Mouse (Mus musculus) NIH3T3 (cell line): ENCODE data around the gene Iffo2.

Source experiments
- DNase-seq: peaks from one replicate; pipeline ENCODE4 v3.0.0-alpha.2; 2012; ENCODE audit warnings: low read depth

The Iffo2 gene

DNA sequence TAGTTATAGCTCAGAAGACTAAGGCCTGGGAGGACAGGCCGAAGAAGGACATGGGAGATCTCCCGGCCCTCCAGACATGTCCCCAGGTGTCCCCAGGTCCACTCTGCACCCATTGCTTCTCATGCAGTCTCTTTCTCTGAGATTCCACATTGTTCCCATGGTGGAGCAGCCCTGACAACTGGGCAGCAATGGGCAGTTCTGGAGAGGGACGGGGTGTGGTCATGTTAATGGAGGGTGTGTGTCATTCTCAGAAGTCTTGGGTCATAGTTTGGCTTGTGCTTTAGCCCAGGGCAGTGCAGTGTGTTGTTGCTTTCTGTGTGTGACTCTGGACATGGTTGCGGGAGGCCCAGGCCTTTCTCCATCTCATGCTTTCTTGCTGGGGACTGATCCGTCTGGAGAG is 76.4 kb downstream of the Iffo2 start:
- no peak for DNase-seq

- DNase-seq = no peak
Measured at GRCm38 (mm10) chr4:139608975-139609374, 78.6 kb downstream of the Iffo2 start.

DNA sequence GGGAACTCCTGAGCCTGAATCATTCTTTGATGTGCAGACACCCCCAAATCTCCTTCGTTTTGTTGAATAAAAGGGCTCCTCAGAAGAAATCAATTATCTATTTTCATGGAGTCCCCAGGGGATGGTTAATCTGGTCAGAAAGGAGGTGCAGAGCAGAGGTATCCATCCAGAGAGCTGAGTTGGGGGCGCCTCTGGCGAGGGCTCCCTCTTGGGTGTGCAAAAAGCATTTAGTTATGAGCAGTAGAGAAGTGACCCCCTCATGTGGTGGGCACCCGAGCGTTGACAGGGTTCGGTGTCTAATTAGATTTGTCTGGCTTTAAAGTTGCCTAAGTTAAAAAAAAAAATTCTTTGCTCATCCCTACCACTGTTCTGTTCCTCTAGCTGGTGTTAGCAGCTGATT is 80.6 kb downstream of the Iffo2 start:
- no peak for DNase-seq

DNA sequence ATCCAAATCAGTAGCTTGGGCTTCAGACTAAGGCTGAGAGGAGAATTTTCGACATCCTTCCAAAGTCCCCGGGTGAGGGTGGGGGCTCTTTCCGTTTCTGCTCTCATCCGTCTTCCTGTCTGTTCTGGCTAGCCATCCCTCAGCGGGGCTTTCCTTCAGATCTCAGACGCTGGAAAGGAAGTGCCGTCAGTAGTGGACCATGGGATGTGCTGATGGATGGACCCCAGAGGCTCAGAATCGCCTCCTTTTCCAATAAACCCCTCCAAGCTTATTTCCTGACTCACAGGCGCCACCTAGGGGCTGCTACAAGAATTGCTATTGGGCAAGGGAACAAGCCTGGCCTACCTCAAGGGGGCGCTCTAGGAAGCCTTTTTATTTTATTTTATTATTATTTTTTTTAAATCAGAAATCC is 81.2 kb downstream of the Iffo2 start:
- DNase-seq = peak; percentile 86

DNA sequence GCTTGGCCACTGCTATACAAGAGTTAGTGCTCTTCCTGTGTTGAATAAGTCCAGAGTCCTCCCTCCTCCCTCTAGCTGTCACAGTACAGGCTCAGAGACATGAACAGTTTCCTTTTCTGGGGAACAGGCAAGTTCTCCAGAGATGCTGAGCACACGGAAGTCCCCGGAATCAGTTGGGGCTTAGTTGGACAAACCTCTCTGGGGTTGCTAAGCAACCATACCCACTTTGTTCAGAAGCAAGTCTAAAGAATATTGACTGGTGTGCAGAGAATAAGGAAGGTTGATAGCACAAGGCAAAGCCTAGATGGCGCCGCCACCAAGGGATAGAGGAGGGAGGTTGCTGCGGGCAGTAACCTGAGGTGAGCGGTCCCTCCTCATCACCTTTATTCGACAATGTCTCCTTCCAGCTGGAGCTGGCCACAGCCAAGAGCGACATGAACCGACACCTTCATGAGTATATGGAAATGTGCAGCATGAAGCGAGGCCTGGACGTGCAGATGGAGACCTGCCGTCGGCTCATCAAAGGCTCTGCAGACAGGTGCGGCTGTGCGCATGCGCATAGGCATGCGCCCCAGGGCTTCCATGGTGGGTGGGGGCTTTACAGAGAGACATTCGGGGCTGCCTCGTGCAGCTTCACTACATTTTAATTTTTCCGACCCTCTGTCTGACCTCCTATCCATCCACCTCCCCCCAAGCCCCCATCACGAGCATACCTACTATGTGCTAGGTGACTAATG is 84.3 kb downstream of the Iffo2 start:
- DNase-seq = no peak

DNA sequence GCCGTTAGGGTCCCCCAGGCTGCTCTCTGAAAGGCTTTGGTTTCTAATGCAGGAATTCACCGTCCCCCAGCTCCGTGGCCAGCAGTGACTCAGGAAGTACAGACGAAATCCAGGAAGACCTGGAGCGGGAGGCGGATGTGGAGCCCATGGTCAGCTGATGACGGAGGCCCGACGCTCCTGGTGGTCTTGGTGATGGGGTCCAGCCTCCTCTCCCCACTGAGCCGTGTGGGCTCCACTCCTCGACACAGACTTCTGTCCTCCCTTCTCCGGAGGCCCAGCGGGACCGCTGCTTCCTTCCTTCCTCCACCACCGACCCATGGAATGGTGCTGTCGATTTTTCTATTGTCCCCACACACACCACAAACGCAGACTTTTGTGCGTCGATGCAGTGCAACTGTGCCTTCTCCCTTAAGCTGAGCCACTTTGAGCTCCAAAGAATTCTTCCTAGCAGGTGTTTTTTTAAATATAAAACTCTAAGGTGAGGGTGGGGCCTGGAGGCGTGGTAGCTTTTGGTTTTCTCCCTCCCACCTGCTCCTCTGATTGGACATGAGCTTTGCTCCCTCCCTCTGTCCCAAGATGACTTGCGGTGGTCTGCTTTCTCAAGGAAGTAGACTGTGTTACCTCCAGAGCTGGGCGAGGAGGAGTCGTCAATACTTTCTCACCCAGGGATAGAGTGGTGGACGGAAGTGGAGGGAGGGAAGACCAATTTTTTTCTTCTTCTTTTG is 86.1 kb downstream of the Iffo2 start:
- no peak for DNase-seq

DNA sequence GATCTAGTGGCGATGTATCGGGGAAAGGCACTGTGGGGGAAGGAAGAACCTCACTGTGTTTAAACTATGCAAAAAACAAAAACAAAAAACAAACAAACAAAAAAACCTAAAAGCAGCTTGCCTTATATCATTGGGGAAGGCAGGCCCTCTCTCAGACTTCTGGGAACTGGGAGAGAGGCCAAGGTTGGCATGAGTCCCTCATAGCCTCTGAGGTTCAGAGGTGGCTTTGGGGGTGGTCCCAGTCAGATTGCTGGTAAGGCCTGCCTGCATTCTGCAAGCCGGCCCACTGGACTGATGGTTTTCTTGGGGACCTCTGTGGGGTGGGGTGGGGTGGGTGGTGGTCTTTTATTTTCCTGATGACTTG is 86.6 kb downstream of the Iffo2 start:
- no peak for DNase-seq

DNA sequence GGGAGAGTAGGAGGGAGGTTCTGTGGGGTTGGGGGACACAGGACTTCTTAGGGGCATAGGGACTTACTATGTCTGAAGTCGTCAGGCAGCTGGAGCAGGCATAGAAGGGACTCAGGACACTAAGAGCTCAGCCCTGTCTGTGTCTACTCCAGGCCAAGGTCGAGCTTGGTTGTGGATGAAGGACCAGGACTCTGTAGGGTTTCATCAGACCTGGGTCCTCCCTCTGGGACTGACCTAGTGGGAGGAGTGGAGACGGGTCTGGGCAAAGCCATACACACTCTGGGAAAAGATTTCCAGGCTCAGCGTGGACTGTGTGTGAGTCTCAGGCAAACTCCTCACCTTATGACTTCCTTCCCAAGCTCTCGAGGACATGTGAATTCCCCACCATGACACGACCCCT is 89.4 kb downstream of the Iffo2 start:
- no peak for DNase-seq

DNA sequence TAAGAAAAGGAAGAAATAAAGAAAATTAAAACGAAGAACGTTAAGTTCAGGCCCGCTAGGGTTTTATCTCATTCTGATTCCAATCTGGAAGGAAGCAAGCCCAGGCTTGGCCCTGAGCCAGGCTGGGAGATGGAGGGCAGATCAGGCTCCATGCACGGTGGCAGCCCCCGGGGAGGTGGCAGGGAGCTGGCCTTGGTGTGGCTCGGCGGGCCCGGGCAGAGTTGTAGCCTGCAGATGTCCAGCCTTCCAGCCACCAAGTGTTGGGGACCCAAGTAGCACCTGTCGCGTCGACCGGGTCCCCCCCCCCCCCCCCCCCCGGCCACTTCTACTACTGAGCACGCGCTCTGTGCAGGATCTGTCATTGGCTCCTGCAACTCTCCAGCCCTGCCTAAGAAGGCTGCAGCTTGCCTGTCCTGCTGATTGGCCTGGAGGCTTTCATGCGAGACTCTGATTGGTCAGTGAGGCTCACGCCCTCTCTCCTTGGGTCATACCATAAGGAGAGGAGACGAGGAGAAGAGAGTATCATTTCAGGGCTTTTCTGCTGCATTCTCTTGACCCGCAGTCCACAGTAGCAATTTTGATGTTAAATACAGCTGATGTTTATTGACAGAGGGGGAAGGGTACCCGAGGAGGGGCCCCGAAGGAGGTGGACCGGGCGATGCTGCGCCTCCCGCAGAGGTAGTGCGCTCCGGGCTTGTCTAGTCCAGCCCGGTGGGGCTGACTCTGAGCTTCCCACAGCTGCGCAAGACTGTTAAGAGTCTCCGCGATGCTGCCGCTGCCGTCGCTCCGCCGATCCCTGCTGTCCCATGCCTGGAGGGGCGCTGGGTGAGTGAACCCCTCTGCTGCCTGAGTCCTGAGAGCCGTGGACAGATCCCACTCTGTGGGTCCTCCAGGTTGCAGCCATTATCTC is 92.3 kb downstream of the Iffo2 start, which contains the start of gene Aldh4a1:
Aldh4a1 (plus strand) TSS at position 494 of the 910 bp plus-strand sequence.
- peak; percentile 91 for DNase-seq

DNA sequence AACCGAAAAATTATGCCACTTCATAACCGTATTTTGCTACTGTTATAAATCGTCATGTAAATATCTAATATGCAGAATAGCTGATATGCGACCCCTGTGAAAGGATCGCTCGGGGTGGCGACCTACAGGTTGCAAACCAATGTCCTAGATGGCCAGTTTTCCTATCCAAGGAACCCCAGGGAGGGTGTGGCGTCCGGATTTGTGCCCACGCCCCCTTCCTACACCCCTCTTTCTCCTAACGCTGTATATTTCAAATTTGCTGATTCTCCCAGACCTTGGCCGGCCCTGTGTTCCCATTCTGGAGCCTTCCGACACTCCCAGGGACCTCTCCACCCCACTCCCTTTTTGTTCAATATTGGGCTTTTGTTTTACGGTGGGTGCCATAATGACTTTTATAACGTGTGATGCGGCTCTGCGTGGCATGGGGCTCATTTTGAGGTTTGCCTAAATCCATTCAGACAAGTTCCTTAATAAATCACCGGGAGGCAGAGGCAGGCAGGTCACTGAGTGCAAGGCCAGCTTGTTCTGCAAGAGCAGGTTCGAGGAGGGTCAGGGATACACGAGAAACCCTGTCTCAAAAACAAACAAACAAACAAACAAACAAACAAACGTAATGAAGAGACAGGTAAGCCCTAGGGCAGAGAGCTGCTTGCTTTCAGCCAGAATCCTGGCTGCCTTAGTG is 93.2 kb downstream of the Iffo2 start:
- no peak for DNase-seq

DNA sequence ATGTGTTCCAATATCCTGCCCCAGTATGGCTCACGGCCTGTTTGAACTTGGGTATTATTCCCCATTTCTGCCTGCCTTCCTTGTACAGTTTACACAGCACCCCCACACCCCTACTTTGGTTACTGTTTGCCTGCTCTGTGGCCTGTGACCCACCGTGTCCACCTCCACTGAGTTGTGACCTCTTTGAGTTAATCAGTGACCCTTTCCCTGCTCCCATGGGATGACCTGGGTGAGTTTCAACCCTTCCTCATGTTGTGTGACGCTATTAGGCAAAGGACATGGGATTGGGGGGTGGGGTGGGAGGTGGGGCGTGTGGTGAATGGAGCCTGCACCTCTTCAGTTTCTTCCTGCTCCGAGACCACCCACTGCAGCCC is 93.8 kb downstream of the Iffo2 start:
- DNase-seq = no peak

DNA sequence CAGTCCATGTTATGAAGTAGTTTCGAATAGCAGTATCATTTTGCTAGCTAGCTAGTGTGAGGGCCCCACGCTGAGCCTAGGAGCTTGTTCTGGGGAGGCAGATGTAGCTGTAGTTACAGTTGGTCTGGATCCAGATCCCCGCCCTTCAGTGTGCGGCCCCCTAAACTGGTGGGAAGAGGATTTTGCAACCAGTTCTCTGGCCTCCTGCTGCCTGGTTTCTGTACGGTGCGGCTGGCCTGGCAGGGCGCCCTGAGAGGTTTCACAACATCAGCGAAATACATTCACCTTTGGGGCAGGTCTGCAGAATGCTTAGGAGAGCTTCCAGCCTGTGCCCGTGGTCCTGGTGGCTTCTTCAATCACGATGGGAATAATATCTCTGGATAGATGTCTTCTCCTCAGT is 94.4 kb downstream of the Iffo2 start:
- DNase-seq = peak; percentile 71

DNA sequence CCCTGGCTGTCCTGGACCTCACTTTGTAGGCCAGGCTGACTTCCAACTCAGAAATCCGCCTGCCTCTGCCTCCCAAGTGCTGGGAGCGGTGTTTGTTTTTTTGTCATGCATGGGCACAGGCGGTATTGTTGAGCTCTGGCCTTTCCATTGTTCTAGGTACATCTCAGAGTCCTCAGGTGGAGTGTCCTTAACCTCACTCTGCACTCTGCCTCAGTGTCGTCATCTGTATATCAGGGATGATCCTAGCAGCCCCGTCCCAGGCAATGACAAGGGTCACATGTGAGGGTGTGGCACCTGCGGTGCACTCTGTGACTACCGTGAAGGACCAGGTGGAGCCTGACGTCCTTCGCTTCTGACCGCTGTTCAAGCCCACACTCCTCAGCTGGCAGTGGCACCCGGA is 97.0 kb downstream of the Iffo2 start:
- DNase-seq = no peak

DNA sequence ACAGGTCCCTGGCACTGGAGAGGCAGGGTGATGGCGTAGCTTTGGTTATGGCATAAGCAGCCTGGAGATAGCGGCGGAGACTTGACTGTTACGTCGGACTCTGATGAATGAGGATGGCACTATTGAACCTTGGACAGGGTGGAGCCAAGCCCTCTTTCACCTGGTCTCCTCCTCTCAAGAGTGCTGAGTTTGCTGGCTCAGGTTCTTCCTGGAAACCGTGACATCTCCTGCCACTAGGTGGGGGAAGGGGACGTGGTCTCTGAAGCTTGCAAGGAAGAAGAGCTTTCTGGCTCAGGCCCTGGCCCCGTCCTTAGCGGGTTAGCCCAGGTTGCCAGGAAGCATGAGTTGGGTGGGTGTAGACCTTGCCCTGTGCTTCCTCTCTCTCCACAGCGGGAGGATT is 99.8 kb downstream of the Iffo2 start:
- DNase-seq = no peak

DNA sequence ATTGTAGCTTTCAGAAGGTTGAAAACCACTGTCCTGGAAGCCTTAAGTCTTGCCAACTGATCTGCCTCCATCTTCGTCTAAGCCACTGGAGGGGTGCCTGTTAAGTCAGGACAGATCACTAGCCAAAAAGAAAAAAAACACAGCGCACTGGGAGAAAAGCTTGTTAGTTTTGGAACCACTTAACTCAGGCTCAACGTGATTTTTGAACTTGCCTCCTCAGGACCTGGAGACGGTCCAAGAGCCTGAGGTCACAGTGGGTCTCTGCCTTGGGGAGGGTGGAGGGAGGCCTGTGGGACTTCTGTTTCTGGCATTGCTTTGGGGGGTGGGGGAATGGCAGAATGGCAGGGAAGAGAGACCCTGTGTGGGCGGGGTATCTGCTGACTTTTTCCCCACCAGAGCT is 100.8 kb downstream of the Iffo2 start:
- no peak for DNase-seq

DNA sequence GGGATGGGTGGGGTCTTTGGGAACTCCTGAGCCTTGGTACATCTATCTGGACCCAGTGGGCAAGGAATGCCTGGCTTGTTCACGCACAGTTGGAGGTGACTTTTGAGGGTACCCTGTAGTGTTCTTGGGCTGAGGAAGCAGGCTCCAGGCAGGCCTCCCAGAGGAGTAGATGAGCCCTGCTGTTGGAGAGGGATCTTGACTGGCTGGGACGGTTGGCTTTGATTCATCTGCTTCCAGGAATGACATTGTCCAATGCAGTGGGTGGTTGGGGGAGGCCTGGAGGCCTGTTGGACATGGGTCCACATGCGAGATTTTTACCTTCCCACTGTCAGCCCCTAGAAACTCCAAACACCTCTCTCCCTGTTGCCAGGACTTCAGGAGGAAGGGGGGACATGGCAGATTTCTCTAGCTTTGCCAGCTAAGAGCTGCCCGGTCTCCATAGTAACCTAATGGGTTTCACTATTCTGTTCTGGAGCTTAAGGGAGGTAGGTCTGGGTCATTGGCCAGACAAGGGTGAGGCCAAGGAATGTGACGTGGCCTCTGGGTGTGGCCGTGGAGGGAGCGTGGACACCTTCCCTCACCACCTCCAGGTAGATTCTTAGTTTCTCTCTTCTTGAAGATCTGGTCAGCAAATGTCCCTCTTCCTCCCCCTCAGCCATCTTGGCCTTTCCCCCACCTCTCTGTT is 101.4 kb downstream of the Iffo2 start:
- DNase-seq = no peak

GRCm38 (mm10) chr4:139632254-139632580 is 101.9 kb downstream of the Iffo2 start:
- no peak for DNase-seq

DNA sequence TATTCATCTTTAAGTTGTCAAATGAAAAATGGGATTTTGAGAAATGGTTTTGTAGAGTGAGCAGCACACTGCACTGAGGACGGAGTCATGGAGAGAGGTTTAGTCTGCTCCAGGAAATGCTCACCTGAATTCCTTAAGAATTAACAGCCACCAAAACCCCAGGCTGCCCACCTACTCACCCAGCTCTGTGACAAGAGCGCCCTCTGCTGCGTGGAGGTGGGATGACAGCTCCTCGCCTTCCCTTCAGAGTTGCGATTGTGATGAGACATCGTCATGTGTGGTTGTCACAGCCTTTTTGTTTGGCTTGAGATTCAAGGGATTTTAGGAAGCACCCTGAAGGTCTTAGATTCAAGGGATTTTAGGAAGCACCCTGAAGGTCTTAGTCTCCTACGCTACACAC is 106.0 kb downstream of the Iffo2 start:
- peak; percentile 67 for DNase-seq

- DNase-seq = peak; percentile 36
Measured at GRCm38 (mm10) chr4:139637847-139638246, 107.5 kb downstream of the Iffo2 start.

GRCm38 (mm10) chr4:139638356-139638755 is 108.0 kb downstream of the Iffo2 start:
- no peak for DNase-seq

DNA sequence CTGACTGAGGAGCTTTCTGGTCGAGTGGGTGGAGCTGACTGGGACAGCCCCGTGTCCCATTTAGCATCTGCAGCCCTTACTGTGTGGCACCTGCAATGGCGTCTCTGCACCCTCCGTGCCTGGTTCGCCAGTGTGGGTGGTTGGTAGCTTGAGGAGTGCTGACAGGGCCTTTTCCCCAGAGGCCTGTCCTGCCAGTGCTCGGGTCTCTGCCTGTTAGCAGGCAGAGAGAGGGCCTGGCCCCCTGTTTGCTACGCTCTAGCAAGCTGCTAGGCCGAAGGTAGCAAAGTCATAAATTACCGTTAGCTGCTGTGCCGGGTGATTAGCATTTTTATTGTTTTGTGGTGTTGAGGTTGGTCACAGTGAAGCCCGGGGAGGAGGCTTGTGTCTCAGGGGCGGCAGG is 109.5 kb downstream of the Iffo2 start:
- no peak for DNase-seq

DNA sequence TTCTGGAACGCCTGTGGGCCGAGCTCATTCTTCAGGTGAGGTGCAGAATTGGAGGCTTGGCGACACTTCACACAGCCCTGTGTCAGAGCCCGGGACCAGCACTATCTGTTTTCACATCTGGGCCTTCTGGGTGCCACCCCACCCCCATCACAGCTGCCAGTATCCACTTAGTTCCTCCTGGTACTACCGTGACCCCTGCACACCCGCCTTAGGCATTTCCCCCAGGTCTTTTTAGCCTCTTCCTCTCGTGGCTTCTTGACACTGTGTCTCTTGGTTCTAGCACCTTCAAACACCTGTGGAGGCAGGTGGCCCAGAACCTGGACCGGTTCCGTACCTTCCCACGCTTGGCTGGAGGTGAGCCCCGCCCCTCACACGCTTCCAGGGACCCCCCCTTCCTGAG is 110.0 kb downstream of the Iffo2 start:
- DNase-seq = no peak
